Mouse (Mus musculus) intestine, embryonic 14.5 days (tissue): ENCODE measurements around the gene Kif19a. TPM values are rescaled to one million over a fixed set of nuclear protein-coding genes. Genes with fewer than 3 reads are reported as not detected.

Source experiments
- ATAC-seq: fragments of 200-750 bp; cut with Nextera tagmentation; replicated peaks from 2 replicates; pipeline ENCODE4 v1.8.0; 2017; ENCODE audit warnings: low read depth, moderate number of reproducible peaks, moderate TSS enrichment, moderate library complexity; ENCODE audit not compliant: low FRiP score, low TSS enrichment
- DNase-seq: peaks from one replicate; pipeline ENCODE4 v3.0.0-alpha.2; 2018; ENCODE audit warnings: low spot score
- H3K27ac ChIP-seq: fragments of 300-500 bp; sonication (generic); 2 replicates; pipeline ENCODE4 v1.5.1; 2014; ENCODE audit warnings: low read depth, mild to moderate bottlenecking, control low read depth
- H3K27me3 ChIP-seq: fragments of 300-500 bp; sonication (generic); replicated peaks from 2 replicates; pipeline ENCODE4 v1.6.1; 2014; ENCODE audit warnings: low read length, control low read depth; ENCODE audit not compliant: control insufficient read depth, insufficient read depth
- H3K36me3 ChIP-seq: fragments of 300-500 bp; sonication (generic); 2 replicates; pipeline ENCODE4 v1.6.1; 2014; ENCODE audit warnings: low read length, control low read depth; ENCODE audit not compliant: control insufficient read depth, insufficient read depth
- H3K4me1 ChIP-seq: fragments of 300-500 bp; sonication (generic); replicated peaks from 2 replicates; pipeline ENCODE4 v1.6.1; 2014; ENCODE audit warnings: low read length, control low read depth, mixed read lengths; ENCODE audit not compliant: control insufficient read depth, insufficient read depth
- H3K4me2 ChIP-seq: fragments of 300-500 bp; sonication (generic); 2 replicates; pipeline ENCODE4 v1.6.1; 2014; ENCODE audit warnings: low read length
- H3K4me3 ChIP-seq: fragments of 300-500 bp; sonication (generic); 2 replicates; pipeline ENCODE4 v1.5.1; 2014; ENCODE audit warnings: low read depth, low read length, control low read depth, mixed read lengths
- H3K9ac ChIP-seq: fragments of 300-500 bp; sonication (generic); 2 replicates; pipeline ENCODE4 v1.6.1; 2014; ENCODE audit warnings: mild to moderate bottlenecking, low read length
- H3K9me3 ChIP-seq: fragments of 300-500 bp; sonication (generic); 2 replicates; pipeline ENCODE4 v1.6.1; 2016; ENCODE audit warnings: low read length, control low read depth; ENCODE audit not compliant: control insufficient read depth
- WGBS: fragments of 180-500 bp; shearing (Covaris S2); extraction: QIAGEN DNeasy Blood & Tissue Kit; methylation state at CpG from one replicate; pipeline ENCODE4 v1.1.7; 2014; 5-methylcytosine and 5-hydroxymethylcytosine counted together
- polyA plus RNA-seq: library from polyadenylated mRNA; unstranded; fragments of >200 nt; fragmentation: Nextera tagmentation; extraction: Ambion mirVana; gene quantifications from 2 replicates; pipeline ENCODE4 v1.2.1, GENCODE M21; 2014

The Kif19a gene
- polyA plus RNA-seq, 1 experiment from 2014 or later = 1.2 TPM

GRCm38 (mm10) chr11:114803990-114804389, 38.8 kb downstream of the Kif19a start:
- Histone ChIP-seq H3K4me1 (peaks cover 14% of the 10 kb centered on the region; the same call in 1 of the 2 replicates), H3K36me3 (no peaks in the 10 kb centered on the region), H3K4me3 (no peak overlapping the region), H3K27ac (no peak overlapping the region), H3K9me3 (peaks cover 2% of the 10 kb centered on the region; the same call in 1 of the 2 replicates), H3K9ac (no peak overlapping the region), H3K27me3 (no peaks in the 10 kb centered on the region), H3K4me2 (no peak overlapping the region)
- DNase-seq (no peak), ATAC-seq (no peak)
- WGBS = 66% methylated on average over 8 of the region's 8 CpGs

DNA sequence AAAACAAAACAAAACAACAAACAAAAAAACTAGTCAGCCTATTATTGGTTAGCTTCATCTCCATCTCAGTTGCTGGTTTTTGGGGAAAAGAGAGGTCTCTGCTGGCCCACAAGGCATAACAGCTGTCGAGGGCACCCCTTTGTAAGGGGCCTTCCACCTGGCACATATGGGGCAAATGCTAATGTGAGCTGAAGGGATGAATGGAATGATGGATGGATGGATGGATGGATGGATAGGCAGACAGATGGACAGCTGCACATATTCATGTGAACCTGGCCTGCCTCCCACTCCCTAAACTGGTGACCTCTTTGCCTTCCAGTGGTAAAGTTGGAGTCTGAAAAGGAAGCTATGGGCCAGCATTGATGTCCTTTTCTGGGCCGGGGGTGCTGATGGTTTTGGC, 41.8 kb downstream of the Kif19a start:
- Histone ChIP-seq H3K4me3 (no peak overlapping the region), H3K4me1 (peaks cover 14% of the 10 kb centered on the region; the same call in 1 of the 2 replicates), H3K27me3 (no peaks in the 10 kb centered on the region), H3K4me2 (no peak overlapping the region), H3K9me3 (peaks cover under 1% of the 10 kb centered on the region; the same call in 1 of the 2 replicates), H3K27ac (no peak overlapping the region), H3K9ac (no peak overlapping the region), H3K36me3 (no peaks in the 10 kb centered on the region)
- DNase-seq = no peak
- ATAC-seq = no peak
- 68% methylated on average over 2 of the region's 2 CpGs for WGBS

DNA sequence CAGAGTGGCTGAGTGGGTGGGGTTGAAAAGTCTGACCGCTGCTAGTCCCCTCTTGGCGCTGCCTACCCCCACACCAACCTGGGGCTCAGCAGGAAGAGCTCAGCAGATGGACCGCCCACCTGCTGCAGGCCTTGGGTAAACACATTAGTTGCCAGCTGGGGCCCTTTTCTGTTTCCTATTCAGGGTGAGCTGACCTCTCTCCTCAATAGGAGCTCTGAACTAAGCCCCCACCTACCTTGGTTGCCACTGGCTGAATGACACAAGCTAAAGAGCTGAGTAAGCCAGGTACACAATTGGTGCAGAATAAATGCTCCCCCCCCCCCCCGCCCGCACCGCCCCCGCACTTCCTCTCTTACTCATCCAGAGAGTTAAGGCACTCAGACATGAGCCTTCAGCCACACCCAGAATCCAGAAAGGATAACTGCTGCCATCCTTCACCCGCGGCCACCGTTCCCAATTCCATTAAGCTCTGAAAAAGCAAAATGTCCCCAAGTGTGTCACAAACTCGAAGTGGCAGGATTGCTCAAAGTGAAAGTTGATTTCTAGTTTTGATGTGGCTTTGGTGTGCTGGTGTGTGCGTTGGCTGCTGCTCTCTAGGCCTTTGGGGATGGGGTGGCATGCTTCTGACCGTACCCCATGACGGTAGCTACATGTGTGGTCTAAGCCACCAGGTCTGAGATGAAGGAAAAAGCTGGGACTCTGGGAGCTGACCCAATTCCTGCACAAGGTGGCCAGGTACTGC, 42.7 kb downstream of the Kif19a start:
- no peaks in the 10 kb centered on the region for H3K9me3 ChIP-seq
- DNase-seq (no peak), ATAC-seq (peak; percentile 24)
- no peak overlapping the region for H3K9ac ChIP-seq
- no peak overlapping the region for H3K27ac ChIP-seq
- no peak overlapping the region for H3K4me3 ChIP-seq
- WGBS = 32% methylated on average over 14 of the region's 14 CpGs
- H3K4me1 ChIP-seq = peaks cover 14% of the 10 kb centered on the region; the same call in 1 of the 2 replicates
- no peak overlapping the region for H3K4me2 ChIP-seq
- H3K36me3 ChIP-seq = no peaks in the 10 kb centered on the region
- H3K27me3 ChIP-seq = no peaks in the 10 kb centered on the region

DNA sequence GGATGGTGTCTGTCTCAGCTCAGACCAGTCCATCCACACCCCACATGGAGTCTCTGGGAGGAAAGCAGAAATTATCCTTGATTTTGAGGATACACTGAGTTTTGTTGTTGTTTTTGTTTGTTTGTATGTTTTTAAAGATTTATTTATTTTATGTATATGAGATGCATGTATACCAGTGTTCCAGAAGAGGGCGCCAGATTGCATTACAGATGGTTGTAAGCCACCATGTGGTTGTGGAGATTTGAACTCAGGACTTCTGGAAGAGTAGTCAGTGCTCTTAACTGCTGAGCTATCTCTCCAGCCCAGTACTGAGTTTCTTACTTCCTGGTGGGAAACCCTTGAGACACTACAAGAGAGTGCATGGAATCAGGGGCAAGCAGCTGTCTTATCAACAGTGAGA, 44.2 kb downstream of the Kif19a start:
- no peak for DNase-seq

DNA sequence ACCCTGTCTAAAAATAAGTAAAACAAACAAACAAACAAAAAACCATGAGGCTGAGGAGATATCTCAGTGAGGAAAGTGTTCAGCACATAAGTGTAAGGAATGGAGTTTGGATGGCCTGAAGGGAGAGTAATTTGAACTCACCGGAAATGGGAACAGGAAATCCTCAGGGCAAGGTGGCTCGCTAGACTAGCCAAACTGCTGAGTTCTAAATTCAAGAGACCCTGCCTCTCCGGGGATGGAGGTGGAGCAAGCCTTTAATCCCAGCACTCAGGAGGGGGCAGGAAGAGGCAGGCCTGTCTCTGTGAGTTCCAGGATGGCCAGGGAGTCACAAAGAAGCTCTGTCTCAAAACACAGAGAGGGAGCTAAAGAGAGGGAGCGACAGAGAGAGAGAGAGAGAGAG, 45.2 kb downstream of the Kif19a start:
- H3K9ac ChIP-seq = no peak overlapping the region
- no peak overlapping the region for H3K4me2 ChIP-seq
- no peak for DNase-seq
- no peak overlapping the region for H3K27ac ChIP-seq
- H3K27me3 ChIP-seq = no peaks in the 10 kb centered on the region
- no peaks in the 10 kb centered on the region for H3K9me3 ChIP-seq
- 0 out of 2 replicates have a peak, but pooled peaks cover 13% of the 10 kb centered on the region for H3K4me1 ChIP-seq
- ATAC-seq = no peak
- no peaks in the 10 kb centered on the region for H3K36me3 ChIP-seq
- no peak overlapping the region for H3K4me3 ChIP-seq
- WGBS = 23% methylated on average over 4 of the region's 4 CpGs

More for the DNA sequence above, 44.2 kb downstream of the Kif19a start:
- Histone ChIP-seq H3K27me3 (no peaks in the 10 kb centered on the region), H3K4me1 (0 out of 2 replicates have a peak, but pooled peaks cover 10% of the 10 kb centered on the region), H3K36me3 (no peaks in the 10 kb centered on the region), H3K9me3 (no peaks in the 10 kb centered on the region), H3K27ac (no peak overlapping the region), H3K9ac (no peak overlapping the region), H3K4me2 (no peak overlapping the region), H3K4me3 (no peak overlapping the region)
- no peak for ATAC-seq
- WGBS = 81% methylated on average over 1 of the region's 1 CpGs

DNA sequence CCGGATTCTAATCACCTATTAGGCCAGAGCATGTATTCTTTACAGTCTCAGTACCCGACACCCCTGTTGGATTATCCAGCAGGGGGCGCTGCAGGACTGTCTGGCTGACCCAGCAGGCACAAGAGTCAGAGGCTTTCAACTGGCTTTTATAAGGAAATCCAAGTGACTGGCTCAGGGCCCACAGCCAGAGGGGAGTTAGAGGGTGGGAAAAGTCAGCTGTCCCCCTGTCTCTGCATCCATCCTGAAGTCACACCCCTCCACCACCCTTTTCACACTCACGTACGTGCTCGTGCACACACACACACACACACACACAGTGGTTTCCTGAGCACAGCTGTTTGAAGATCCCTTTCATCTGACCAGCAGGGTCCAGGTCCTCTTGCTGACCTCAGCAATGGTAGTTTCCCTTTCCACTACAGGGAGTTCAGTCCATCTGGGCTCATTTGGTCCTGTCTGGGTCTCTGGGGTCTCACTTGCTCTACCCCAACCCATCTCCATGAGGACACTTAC, 47.6 kb downstream of the Kif19a start:
- DNase-seq (peak; percentile 99), ATAC-seq (peak; percentile 51)
- Histone ChIP-seq H3K9me3 (no peaks in the 10 kb centered on the region), H3K4me2 (no peak overlapping the region), H3K4me1 (0 out of 2 replicates have a peak, but pooled peaks cover 8% of the 10 kb centered on the region), H3K9ac (no peak overlapping the region), H3K36me3 (no peaks in the 10 kb centered on the region), H3K27me3 (no peaks in the 10 kb centered on the region), H3K4me3 (no peak overlapping the region), H3K27ac (no peak overlapping the region)
- WGBS = 16% methylated on average over 6 of the region's 6 CpGs

DNA sequence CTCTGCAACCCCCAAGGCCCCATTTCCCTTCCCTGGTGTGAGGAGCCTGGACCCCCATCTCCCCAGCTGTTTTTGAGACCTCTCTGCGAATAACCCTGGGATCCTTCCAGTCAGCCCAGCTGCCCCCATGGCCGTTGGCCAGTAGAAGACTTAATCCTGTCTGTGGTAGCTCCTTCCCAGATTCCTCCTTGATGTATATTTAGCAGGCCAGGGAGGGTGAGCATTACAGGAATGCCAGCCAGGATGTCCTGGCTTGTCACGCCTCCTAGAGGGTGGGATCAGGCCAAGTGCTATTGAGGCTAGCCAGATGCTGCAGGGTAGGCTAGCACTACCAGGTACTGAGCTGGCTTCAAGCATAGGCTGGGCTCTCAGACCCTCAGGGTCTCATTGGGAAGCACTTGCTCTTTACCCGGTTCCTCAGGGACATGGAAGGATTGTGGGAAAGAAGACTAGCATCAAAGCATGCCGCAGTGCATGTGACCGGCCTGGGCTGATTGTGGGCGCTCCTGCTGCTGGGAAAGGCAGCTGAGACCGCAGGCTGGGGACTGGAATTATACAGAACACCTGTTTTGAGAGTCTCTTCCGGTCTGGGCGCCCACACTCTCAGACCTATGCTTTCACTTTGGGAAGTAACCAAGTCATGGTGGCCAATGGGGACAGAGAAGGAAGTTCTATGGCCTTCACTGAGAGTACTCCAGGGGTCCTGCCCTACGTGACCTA, 49.8 kb downstream of the Kif19a start:
- DNase-seq (no peak), ATAC-seq (no peak)
- no peak overlapping the region for H3K4me2 ChIP-seq
- 64% methylated on average over 11 of the region's 11 CpGs for WGBS
- H3K4me1 ChIP-seq = 0 out of 2 replicates have a peak, but pooled peaks cover 4% of the 10 kb centered on the region
- no peak overlapping the region for H3K9ac ChIP-seq
- H3K9me3 ChIP-seq = no peaks in the 10 kb centered on the region
- H3K27me3 ChIP-seq = no peaks in the 10 kb centered on the region
- H3K4me3 ChIP-seq = no peak overlapping the region
- H3K36me3 ChIP-seq = no peaks in the 10 kb centered on the region
- no peak overlapping the region for H3K27ac ChIP-seq

DNA sequence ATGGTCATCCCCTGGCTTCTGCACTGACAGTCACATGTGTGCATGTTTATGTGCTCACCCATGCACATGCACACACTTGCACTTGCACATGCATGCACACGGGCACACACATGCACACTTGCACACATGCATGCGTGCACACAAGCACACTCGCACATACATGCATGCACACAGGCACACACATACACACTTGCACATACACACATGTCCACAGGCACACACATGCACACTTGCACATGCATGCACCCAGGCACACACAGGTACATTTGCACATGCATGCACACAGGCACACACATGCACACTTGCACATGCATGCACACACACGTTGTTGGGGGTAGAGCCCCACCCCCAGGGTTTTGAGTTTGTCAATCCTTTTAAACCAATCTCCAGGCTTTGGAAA, 51.7 kb downstream of the Kif19a start:
- Histone ChIP-seq H3K4me3 (no peak overlapping the region), H3K9me3 (no peaks in the 10 kb centered on the region), H3K4me2 (no peak overlapping the region), H3K36me3 (no peaks in the 10 kb centered on the region), H3K27ac (no peak overlapping the region), H3K27me3 (no peaks in the 10 kb centered on the region), H3K4me1 (0 out of 2 replicates have a peak, but pooled peaks cover 4% of the 10 kb centered on the region), H3K9ac (no peak overlapping the region)
- ATAC-seq (no peak), DNase-seq (no peak)
- 88% methylated on average over 4 of the region's 4 CpGs for WGBS
